Mouse (Mus musculus) retina, postnatal 1 day (tissue): ENCODE measurements at regions not wholly inside any gene's neighbourhood (a gene's known extent, or its start where the extent isn't known, plus 50 kb on each side); places are given as distances from the start of the nearest gene placed in this dataset.
A peak's percentile ranks its signal among the peaks of the same experiment; 100 is the strongest.

ENCODE experiments used
- DNase-seq: peaks from one replicate; pipeline ENCODE4 v3.0.0-alpha.2; 2012

GRCm38 (mm10) chr5:51740893-51741292 is 173.4 kb upstream of the Ppargc1a start:
- no peak for DNase-seq

GRCm38 (mm10) chr5:51730241-51730640 is 162.7 kb upstream of the Ppargc1a start:
- DNase-seq: no peak

DNA sequence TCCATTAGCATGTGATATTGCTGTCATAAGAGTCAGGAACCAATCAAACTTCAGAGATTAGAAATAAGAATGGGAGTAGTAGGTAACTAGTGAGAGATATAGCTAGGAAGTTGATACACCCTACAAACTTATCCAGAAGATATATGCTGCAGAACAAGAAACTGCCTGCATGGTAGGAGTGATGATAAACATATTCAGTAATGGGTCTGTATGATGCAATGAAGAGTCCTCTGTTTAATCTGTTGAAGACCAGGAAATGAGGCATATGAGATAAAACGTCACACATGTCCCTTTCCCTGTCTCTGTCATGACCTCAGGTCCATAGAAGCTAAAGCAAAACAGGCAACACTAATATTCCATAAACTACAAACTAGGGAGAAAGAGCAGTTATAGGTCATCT is 162.2 kb upstream of the Ppargc1a start:
- no peak for DNase-seq

DNA sequence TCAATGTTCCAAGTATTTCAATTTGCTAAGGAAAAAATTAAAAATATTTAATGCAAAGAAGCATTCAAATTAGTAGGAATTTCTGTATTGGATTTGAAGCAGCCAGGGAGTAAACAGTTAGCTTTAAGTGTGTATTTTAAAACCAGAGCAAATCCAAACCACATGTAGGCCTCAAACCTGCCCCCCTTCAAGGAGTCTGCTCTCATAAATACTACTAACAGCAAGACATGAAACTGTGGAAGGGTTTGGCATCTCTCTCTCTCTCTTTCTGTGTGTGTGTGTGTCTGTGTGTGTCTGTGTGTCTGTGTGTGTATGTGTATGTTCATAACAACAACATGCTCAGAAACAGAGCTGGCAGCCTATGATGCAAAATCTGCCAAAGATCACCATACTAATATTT is 159.2 kb upstream of the Ppargc1a start:
- DNase-seq: no peak

DNA sequence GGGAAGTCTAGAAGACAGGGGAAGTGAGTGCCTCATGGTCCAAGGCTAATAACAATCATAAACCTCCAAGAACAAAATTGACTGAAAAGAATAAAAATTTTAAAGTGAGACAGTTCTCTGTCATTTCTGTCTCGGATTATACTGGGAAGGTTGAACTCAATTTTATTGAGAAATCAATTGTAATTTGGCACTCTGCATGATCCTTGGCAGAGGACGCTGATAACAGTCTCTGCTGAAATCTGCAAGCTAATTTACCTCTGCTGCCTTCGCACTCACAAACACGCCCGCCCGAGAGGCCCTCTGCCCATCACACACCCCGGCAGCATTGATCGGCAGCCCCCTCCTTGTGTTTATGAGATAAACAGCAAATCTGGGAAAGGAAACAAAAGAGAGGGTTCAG is 151.4 kb upstream of the Ppargc1a start:
- no peak for DNase-seq

GRCm38 (mm10) chr5:51718451-51718850 is 150.9 kb upstream of the Ppargc1a start:
- DNase-seq: no peak

DNA sequence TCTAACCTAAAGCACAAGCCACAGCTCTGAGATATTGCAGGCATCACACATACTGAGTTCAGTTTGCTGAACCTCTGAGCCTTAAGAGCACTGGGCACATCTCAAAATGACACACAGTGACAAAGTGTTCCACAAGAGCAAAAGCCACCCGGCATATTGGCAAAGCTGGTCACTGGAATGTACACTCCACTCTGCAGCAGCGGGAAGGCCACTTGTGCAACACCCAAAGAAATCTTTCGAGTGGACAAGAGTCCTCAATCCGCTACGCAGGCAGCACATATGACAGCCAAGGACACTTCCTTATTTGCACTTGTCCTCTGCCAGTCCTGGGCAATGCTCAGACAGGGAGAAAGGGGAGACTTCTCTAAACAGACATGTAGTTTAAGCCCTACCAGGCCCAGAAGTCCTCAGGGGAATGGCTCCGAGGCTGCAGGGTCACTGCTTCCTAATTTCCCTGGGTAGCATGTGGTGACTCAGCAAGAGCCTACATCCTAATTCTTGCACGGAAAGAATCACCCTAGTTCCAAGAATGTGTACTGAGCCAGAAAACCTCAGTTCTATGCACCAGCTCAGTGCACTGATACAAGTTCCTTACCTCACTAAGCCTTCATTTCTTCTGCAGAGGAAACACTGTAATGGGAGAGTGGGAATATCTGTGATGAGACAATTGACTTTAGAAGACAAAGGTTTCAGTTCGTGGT is 144.5 kb upstream of the Ppargc1a start:
- DNase-seq: no peak

DNA sequence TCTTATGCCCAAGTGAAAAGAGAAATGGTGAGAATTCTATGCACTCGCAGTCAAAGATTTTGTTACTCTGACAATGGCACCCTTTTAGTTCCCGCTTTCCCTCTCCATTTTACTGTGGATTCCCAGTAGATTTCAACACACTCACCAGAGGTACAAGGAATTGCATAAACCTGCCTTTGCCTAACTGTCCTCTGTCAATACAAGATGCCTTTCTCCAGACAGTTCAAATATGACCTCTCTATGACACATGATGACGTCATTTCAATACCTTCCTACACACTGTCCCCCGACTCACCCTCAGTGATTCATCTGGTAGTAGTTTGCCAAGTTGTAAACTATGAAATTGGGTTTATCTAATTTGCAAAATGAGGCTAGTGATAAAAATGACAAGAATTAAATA is 143.1 kb upstream of the Ppargc1a start:
- no peak for DNase-seq

DNA sequence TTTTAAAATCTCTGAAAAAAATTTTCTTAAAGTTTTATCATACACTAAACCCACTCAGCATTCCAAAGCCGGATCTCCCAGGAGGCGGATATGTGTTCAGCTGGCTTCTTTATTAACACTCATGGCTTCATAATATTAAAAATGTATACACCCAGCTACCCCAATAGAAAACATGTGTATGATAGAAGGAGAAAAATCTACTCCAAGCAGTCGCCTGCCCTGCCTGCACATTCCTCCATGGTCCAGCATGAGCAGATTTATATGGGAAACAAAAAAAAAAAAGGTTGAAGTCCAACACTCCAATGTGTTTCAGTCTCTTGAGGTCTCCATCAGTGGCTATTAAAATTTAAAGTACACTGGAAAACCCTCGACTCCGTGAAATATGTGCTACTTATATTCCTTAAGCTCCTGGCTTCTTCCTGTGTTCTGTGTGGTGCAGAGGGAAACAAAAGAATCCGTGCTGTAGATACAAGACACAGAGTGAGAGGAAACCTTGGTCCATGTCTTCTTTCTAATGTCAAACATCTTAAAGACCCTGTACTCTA is 142.0 kb upstream of the Ppargc1a start:
- DNase-seq: no peak

- no peak for DNase-seq
Observed at GRCm38 (mm10) chr5:51679884-51680283, 112.4 kb upstream of the Ppargc1a start.

DNA sequence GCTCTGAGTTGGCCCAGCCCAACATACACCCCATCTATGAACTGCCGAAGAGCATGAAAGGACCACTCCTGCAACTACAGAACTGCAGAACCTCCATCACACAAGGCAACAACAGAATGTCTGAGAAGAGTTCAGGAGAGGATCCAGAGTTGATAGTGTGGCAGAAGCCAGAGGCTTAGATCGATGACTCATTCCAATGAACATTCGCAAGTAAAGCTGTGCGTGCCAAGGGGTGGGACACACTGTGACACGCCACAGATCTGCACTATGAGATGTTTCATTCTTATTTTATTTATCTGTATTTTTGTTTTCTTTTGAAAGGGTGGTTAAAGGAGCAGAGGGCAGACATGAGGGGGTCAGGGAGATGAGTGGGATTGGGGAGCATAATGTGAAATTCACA is 103.7 kb upstream of the Ppargc1a start:
- no peak for DNase-seq

GRCm38 (mm10) chr5:51665241-51665640 is 97.7 kb upstream of the Ppargc1a start:
- peak; percentile 1 for DNase-seq

GRCm38 (mm10) chr5:51658232-51658896 is 90.8 kb upstream of the Ppargc1a start:
- DNase-seq: no peak

- DNase-seq: no peak
Observed at GRCm38 (mm10) chr5:51653507-51653906, 86.0 kb upstream of the Ppargc1a start.

GRCm38 (mm10) chr5:51624400-51624799 is 56.9 kb upstream of the Ppargc1a start:
- no peak for DNase-seq
